In genomic region chr11:67544656-67545432, GRCm38 (mm10) we compare ENCODE assay signal across 10 mouse cellular contexts.
DNase-seq lines count a peak whose midpoint lies in the region; TF ChIP-seq lines count a peak whose summit lies in the region.
"Had no signal": no experiment of that assay in that cellular context is flagged by ENCODE, and none has a peak within 500 bp of the region (broad histone marks: within the 10 kb centered on the region; RNA-seq: fewer than 3 reads in every experiment).

No protein-coding gene starts in this region.

- no peaks in the 10 kb centered on the region for H3K27me3 ChIP-seq in embryonic facial prominence, embryonic 10.5 days (replicated peaks; ENCODE audit: low read depth, poor library complexity, severe bottlenecking)
- no peaks in the 10 kb centered on the region for H3K27me3 ChIP-seq in limb, embryonic 10.5 days (ENCODE audit: low read depth, poor library complexity, severe bottlenecking)
- no peaks in the 10 kb centered on the region for H3K27me3 ChIP-seq in splenic B cell, adult 2 months (ENCODE audit: control insufficient read depth, insufficient read depth, low read length, poor library complexity, severe bottlenecking)
- H3K27me3 ChIP-seq: hindbrain, embryonic 13.5 days had no signal

- H3K4me1 ChIP-seq in embryonic facial prominence, embryonic 10.5 days, result peaks cover 29% of the 10 kb centered on the region
- peaks cover 22% of the 10 kb centered on the region for H3K4me1 ChIP-seq in limb, embryonic 10.5 days

- H3K9me3 ChIP-seq in embryonic facial prominence, embryonic 10.5 days, result no peaks in the 10 kb centered on the region
- H3K9me3 ChIP-seq in limb, embryonic 10.5 days (replicated peaks), result no peaks in the 10 kb centered on the region
- H3K9me3 ChIP-seq: hindbrain, embryonic 13.5 days had no signal

- peak overlapping the region; percentile 51; the same call in 1 of the 2 replicates for H3K27ac ChIP-seq in layer of hippocampus, adult 2 months
- 0 out of 2 replicates have a peak overlapping the region, but pooled peaks have one; percentile 12 for H3K27ac ChIP-seq in embryonic facial prominence, embryonic 10.5 days (replicated peaks)
- H3K27ac ChIP-seq in limb, embryonic 10.5 days, result 0 out of 2 replicates have a peak overlapping the region, but pooled peaks have one; percentile 36
- H3K27ac ChIP-seq: hindbrain, embryonic 13.5 days had no signal

- H3K4me3 ChIP-seq in layer of hippocampus, adult 2 months, result no peak overlapping the region
- no peak overlapping the region for H3K4me3 ChIP-seq in embryonic facial prominence, embryonic 10.5 days
- no peak overlapping the region for H3K4me3 ChIP-seq in limb, embryonic 10.5 days
- H3K4me3 ChIP-seq: hindbrain, embryonic 13.5 days had no signal

- no peak for DNase-seq in layer of hippocampus, adult 2 months (ENCODE audit: low spot score in 2 of 2)
- no peak for DNase-seq in layer of hippocampus, postnatal 10 days (ENCODE audit: low spot score in 2 of 2)
- peak; percentile 42 for DNase-seq in embryonic facial prominence, embryonic 10.5 days (ENCODE audit: low spot score)
- DNase-seq in limb, embryonic 10.5 days (ENCODE audit: low spot score), result no peak
- peak; percentile 56 for DNase-seq in splenic B cell, adult 2 months (ENCODE audit: low read depth, low spot score)
- DNase-seq in retina, postnatal 1 day, result no peak
- DNase-seq in thymus, postnatal 25 days, result no peak
- DNase-seq: thymus, adult 18-20 months had no signal

- WGBS in embryonic facial prominence, embryonic 10.5 days, result 42% methylated on average over 11 of the region's 11 CpGs
- whole genome bisulfite sequencing in limb, embryonic 10.5 days, result 66% methylated on average over 11 of the region's 11 CpGs

- no peaks in the 10 kb centered on the region for H3K36me3 ChIP-seq in embryonic facial prominence, embryonic 10.5 days (replicated peaks)
- no peaks in the 10 kb centered on the region for H3K36me3 ChIP-seq in limb, embryonic 10.5 days
- no peaks in the 10 kb centered on the region for H3K36me3 ChIP-seq in splenic B cell, adult 2 months (ENCODE audit: control insufficient read depth, insufficient read depth, low read length, poor library complexity, severe bottlenecking)
- H3K36me3 ChIP-seq: G1E; hindbrain, embryonic 13.5 days had no signal

- TF ChIP-seq CTCF in layer of hippocampus, adult 2 months (conservative IDR thresholded peaks at IDR 0.05), result no peak

Comparison
In these comparisons a context has a peak if more than half of its experiments do, and no peak if none do; other contexts are left out.
1. DNase-seq: peak in embryonic facial prominence, embryonic 10.5 days (single experiment) and splenic B cell, adult 2 months (single experiment); none in layer of hippocampus, adult 2 months (0 of 2), layer of hippocampus, postnatal 10 days (0 of 2), limb, embryonic 10.5 days (single experiment), retina, postnatal 1 day (single experiment) and thymus, postnatal 25 days (single experiment).
2. Peak in every context shown above with its lines, with median percentiles within 50 percentile points of each other: H3K27ac ChIP-seq.